ENCODE assay signal across 8 mouse cellular contexts in genomic region chr10:115361840-115362622, GRCm38 (mm10). TPM values are rescaled to one million over a fixed set of nuclear protein-coding genes. Genes with fewer than 3 reads are reported as not detected.
DNase-seq lines count a peak whose midpoint lies in the region; ATAC-seq and TF ChIP-seq lines count a peak whose summit lies in the region.

TSS of gene Tmem19 (minus strand) at chr10:115362501.

- TF ChIP-seq CTCF in bone marrow macrophage, adult 2 months (IDR thresholded peaks at IDR 0.05; ENCODE audit: low read depth, low read length), result no peak
- no peak for TF ChIP-seq CTCF in embryonic fibroblast, embryonic 13.5 days (IDR thresholded peaks at IDR 0.05; ENCODE audit: borderline replicate concordance, insufficient read depth, low read length)

- H3K27me3 ChIP-seq in heart, embryonic 10.5 days (ENCODE audit: insufficient read depth, poor library complexity, severe bottlenecking), result no peaks in the 10 kb centered on the region
- no peaks in the 10 kb centered on the region for H3K27me3 ChIP-seq in kidney, embryonic 15.5 days

- under 1% methylated on average over 53 of the region's 58 CpGs for WGBS in heart, embryonic 10.5 days
- WGBS in kidney, embryonic 15.5 days, result under 1% methylated on average over 42 of the region's 58 CpGs

- peaks cover 22% of the 10 kb centered on the region for H3K4me1 ChIP-seq in bone marrow macrophage, adult 2 months (ENCODE audit: control insufficient read depth, insufficient read depth, low read length)
- 0 out of 2 replicates have a peak, but pooled peaks cover 12% of the 10 kb centered on the region for H3K4me1 ChIP-seq in embryonic fibroblast, embryonic 13.5 days (ENCODE audit: control insufficient read depth, insufficient read depth, low read length)
- peaks cover 16% of the 10 kb centered on the region for H3K4me1 ChIP-seq in heart, embryonic 10.5 days
- peaks cover 14% of the 10 kb centered on the region for H3K4me1 ChIP-seq in kidney, embryonic 15.5 days

- peak; percentile 100 for ATAC-seq in kidney, embryonic 15.5 days (replicated peaks; ENCODE audit: low FRiP score)
- ATAC-seq in monocyte, adult 5-6 weeks (replicated peaks; ENCODE audit: insufficient number of reproducible peaks, low FRiP score, low TSS enrichment, poor library complexity, severe bottlenecking), result peak; percentile 94

- H3K9ac ChIP-seq in kidney, embryonic 15.5 days, result peak within 1 kb of the TSS; percentile 40

- DNase-seq in A20 (ENCODE audit: low read depth, low spot score) (peak; percentile 95), liver (peak; percentile 98)
- peak; percentile 98 for DNase-seq in heart, embryonic 10.5 days (ENCODE audit: low spot score)
- peak; percentile 96 to 99 for DNase-seq in spleen, postnatal 4 days (ENCODE audit: low spot score in 2 of 2)

- H3K9me3 ChIP-seq in heart, embryonic 10.5 days, result no peaks in the 10 kb centered on the region
- H3K9me3 ChIP-seq in kidney, embryonic 15.5 days (replicated peaks), result no peaks in the 10 kb centered on the region

- peak; percentile 61; the same call in 1 of the 2 replicates for TF ChIP-seq POLR2A in bone marrow macrophage, adult 2 months (IDR thresholded peaks at IDR 0.05; ENCODE audit: borderline replicate concordance, low read depth, low read length)
- peak; percentile 94 for TF ChIP-seq POLR2A in embryonic fibroblast, embryonic 13.5 days (IDR thresholded peaks at IDR 0.05; ENCODE audit: low read depth, low read length)

- H3K4me3 ChIP-seq in bone marrow macrophage, adult 2 months (ENCODE audit: insufficient read depth, low read length), result peak within 1 kb of the TSS; percentile 97
- H3K4me3 ChIP-seq in embryonic fibroblast, embryonic 13.5 days (ENCODE audit: insufficient read depth, low read length), result peak within 1 kb of the TSS; percentile 94
- peak within 1 kb of the TSS; percentile 67 for H3K4me3 ChIP-seq in heart, embryonic 10.5 days
- peak within 1 kb of the TSS; percentile 60 for H3K4me3 ChIP-seq in kidney, embryonic 15.5 days (replicated peaks)

- H3K27ac ChIP-seq in bone marrow macrophage, adult 2 months (ENCODE audit: insufficient read depth, low read depth, low read length), result peak within 1 kb of the TSS; percentile 88
- H3K27ac ChIP-seq in embryonic fibroblast, embryonic 13.5 days (ENCODE audit: insufficient read depth, low read length), result peak within 1 kb of the TSS; percentile 99
- H3K27ac ChIP-seq in heart, embryonic 10.5 days, result peak within 1 kb of the TSS; percentile 92
- peak within 1 kb of the TSS; percentile 96 for H3K27ac ChIP-seq in kidney, embryonic 15.5 days

- peak within 1 kb of the TSS; percentile 68 for H3K4me2 ChIP-seq in kidney, embryonic 15.5 days

- 0 out of 2 replicates have a peak, but pooled peaks cover 2% of the 10 kb centered on the region for H3K36me3 ChIP-seq in heart, embryonic 10.5 days
- H3K36me3 ChIP-seq in kidney, embryonic 15.5 days, result peaks cover 8% of the 10 kb centered on the region

RNA-seq across cellular contexts. Expression of gene Tmem19, which starts in this region (rescaled TPM):
- 35.2 and 41.0 TPM in 2 replicates for polyA plus RNA-seq in bone marrow macrophage, adult 2 months (2012; ENCODE audit: insufficient read depth, insufficient read length, missing spikeins)
- polyA plus RNA-seq in embryonic fibroblast, embryonic 13.5 days (2011; ENCODE audit: insufficient read length, low read depth, missing spikeins), result 40.7 and 51.5 TPM in 2 replicates
- polyA plus RNA-seq in heart, embryonic 10.5 days (2016; fragmentation: Nextera tagmentation; extraction: Ambion mirVana), result 24.1 and 25.9 TPM in 2 replicates
- polyA plus RNA-seq in kidney, embryonic 15.5 days (2015; fragmentation: Nextera tagmentation; extraction: Ambion mirVana), result 32.1 and 34.2 TPM in 2 replicates
- 21.0 to 32.8 TPM (median 30.4 TPM) in 3 replicates for total RNA-seq in monocyte, adult 5-6 weeks (2017)

Comparison
In these comparisons a context has a peak if more than half of its experiments do, and no peak if none do; other contexts are left out.
1. Peak in every context shown above with its lines: DNase-seq, ATAC-seq, H3K4me3 ChIP-seq and H3K27ac ChIP-seq.